Mouse (Mus musculus) C2C12 (cell line): ENCODE data around the gene Rabl6.

Experiments used
- CEBPB ChIP-seq: IDR thresholded peaks from one replicate; pipeline ENCODE4 v1.6.1; 2011; ENCODE audit warnings: low read depth, mild to moderate bottlenecking, control low read depth, moderate library complexity
- CTCF ChIP-seq: IDR thresholded peaks from one replicate; pipeline ENCODE4 v1.5.1; 2011; ENCODE audit not compliant: control insufficient read depth, insufficient read depth, insufficient read length
- MAX ChIP-seq: IDR thresholded peaks from one replicate; pipeline ENCODE4 v1.6.1; 2011; ENCODE audit warnings: mild to moderate bottlenecking, control low read depth

- no peak for TF ChIP-seq CTCF
- TF ChIP-seq CEBPB: no peak
- TF ChIP-seq MAX: no peak
These were observed 49.5 kb downstream of the Rabl6 start for GRCm38 (mm10) chr2:25558774-25559173.
